Mouse (Mus musculus) heart, postnatal 25 days (tissue): ENCODE data around the gene Rac1. TPM values are rescaled to one million over a fixed set of nuclear protein-coding genes. Genes with fewer than 3 reads are reported as not detected.

Experiments
- DNase-seq: peaks from one replicate; pipeline ENCODE4 v3.0.0; 2022; ENCODE audit warnings: low spot score
- intact Hi-C: fragments of 180-260 bp; cut with DNase I; formaldehyde crosslinking; loops from one replicate; pipeline ENCODE4 v1.15.1; 2025
- total RNA-seq, 2 experiments: library from RNA; stranded (reverse); gene quantifications; 2 replicates each; pipeline ENCODE4 v1.2.3; 2021

Rac1 gene
- total RNA-seq, 2 experiments from 2014 or later: 215 to 235 TPM

- DNase-seq: no peak
Measured at GRCm38 (mm10) chr5:143466891-143467669, 60.8 kb downstream of the Rac1 start.

GRCm38 (mm10) chr5:143465156-143466085 is 62.4 kb downstream of the Rac1 start:
- intact Hi-C loops: loop anchor here (5.0 kb wide), 1 partner anchor 42 kb away; no protein-coding TSS in a partner anchor
- DNase-seq: no peak

More at GRCm38 (mm10) chr5:143466891-143467669, 60.8 kb downstream of the Rac1 start:
- intact Hi-C loops: loop anchor here (5.0 kb wide), 1 partner anchor 40 kb away; no protein-coding TSS in a partner anchor

GRCm38 (mm10) chr5:143464757-143465118 is 63.1 kb downstream of the Rac1 start:
- DNase-seq: no peak
- intact Hi-C loops: loop anchor here (5.0 kb wide), 1 partner anchor 43 kb away; no protein-coding TSS in a partner anchor

GRCm38 (mm10) chr5:143464100-143464756 is 63.6 kb downstream of the Rac1 start, which contains the start of gene Daglb:
Gene Daglb (plus strand): TSS chr5:143464584.
- peak; percentile 83 for DNase-seq
- intact Hi-C loops: no loop called here

- no peak for DNase-seq
- intact Hi-C loops: no loop called here
Measured at GRCm38 (mm10) chr5:143463671-143464070, 64.2 kb downstream of the Rac1 start.

Other genes with a start within 250 kb of the Rac1 start
- under 1 TPM in 1 of 2 experiments, not detected in 1; 0.25 TPM for gene Zfp853, start 234.4 kb downstream of the Rac1 start, total RNA-seq
- 10 to 100 TPM; 14.1 to 17.2 TPM for gene E130309D02Rik, start 212.7 kb downstream of the Rac1 start, total RNA-seq
- gene Zdhhc4, start 198.8 kb downstream of the Rac1 start, total RNA-seq: 10 to 100 TPM; 26.4 to 29.8 TPM
- not detected for gene Grid2ip, start 170.7 kb downstream of the Rac1 start, total RNA-seq
- 10 to 100 TPM; 55.6 to 58.0 TPM for gene Kdelr2, start 124.2 kb downstream of the Rac1 start, total RNA-seq
- gene Daglb, start 63.5 kb downstream of the Rac1 start, total RNA-seq: 1 to 10 TPM; 7.6 to 8.2 TPM
- gene Cyth3, start 94.4 kb upstream of the Rac1 start, total RNA-seq: 10 to 100 TPM; 43.8 to 44.9 TPM
- 1 to 10 TPM; 6.7 to 7.3 TPM for gene Usp42, start 204.2 kb upstream of the Rac1 start, total RNA-seq